Mouse (Mus musculus) embryonic facial prominence, embryonic 11.5 days (tissue): ENCODE data around the gene Gm20388. TPM values are rescaled to one million over a fixed set of nuclear protein-coding genes. Genes with fewer than 3 reads are reported as not detected.

ENCODE experiments used
- ATAC-seq: fragments of 200-750 bp; cut with Nextera tagmentation; replicated peaks from 2 replicates; pipeline ENCODE4 v1.8.0; 2017; ENCODE audit warnings: low read depth; ENCODE audit not compliant: insufficient number of reproducible peaks, low FRiP score, low TSS enrichment
- DNase-seq: peaks from one replicate; pipeline ENCODE4 v3.0.0-alpha.2; 2015; ENCODE audit warnings: low spot score
- H3K27ac ChIP-seq: fragments of 300-500 bp; sonication (generic); replicated peaks from 2 replicates; pipeline ENCODE4 v1.5.1; 2014; ENCODE audit warnings: mild to moderate bottlenecking, low read depth, low read length, control low read depth
- H3K27me3 ChIP-seq: fragments of 300-500 bp; sonication (generic); 2 replicates; pipeline ENCODE4 v1.6.1; 2014; ENCODE audit warnings: mild to moderate bottlenecking, low read length, moderate library complexity, mixed read lengths; ENCODE audit not compliant: control insufficient read depth, insufficient read depth
- H3K36me3 ChIP-seq: fragments of 300-500 bp; sonication (generic); replicated peaks from 2 replicates; pipeline ENCODE4 v1.6.1; 2014; ENCODE audit warnings: low read depth, mild to moderate bottlenecking, low read length, moderate library complexity, mixed read lengths; ENCODE audit not compliant: control insufficient read depth, insufficient read depth
- H3K4me1 ChIP-seq: fragments of 300-500 bp; sonication (generic); 2 replicates; pipeline ENCODE4 v1.6.1; 2014; ENCODE audit warnings: low read length, mixed read lengths; ENCODE audit not compliant: control insufficient read depth, insufficient read depth
- H3K4me2 ChIP-seq: fragments of 300-500 bp; sonication (generic); 2 replicates; pipeline ENCODE4 v1.6.1; 2014; ENCODE audit warnings: low read depth, mild to moderate bottlenecking, control low read depth, low read length, moderate library complexity
- H3K4me3 ChIP-seq: fragments of 300-500 bp; sonication (generic); 2 replicates; pipeline ENCODE4 v1.5.1; 2014; ENCODE audit warnings: low read depth, low read length, control low read depth
- H3K9ac ChIP-seq: fragments of 300-500 bp; sonication (generic); replicated peaks from 2 replicates; pipeline ENCODE4 v1.6.1; 2014; ENCODE audit warnings: mild to moderate bottlenecking, control low read depth, low read length
- H3K9me3 ChIP-seq: fragments of 300-500 bp; sonication (generic); replicated peaks from 2 replicates; pipeline ENCODE4 v1.6.1; 2016; ENCODE audit warnings: mild to moderate bottlenecking, low read length, inconsistent platforms, mixed read lengths; ENCODE audit not compliant: control insufficient read depth
- WGBS: fragments of 180-500 bp; shearing (Covaris S2); extraction: QIAGEN DNeasy Blood & Tissue Kit; methylation state at CpG from one replicate; pipeline ENCODE4 v1.1.7; 2014; 5-methylcytosine and 5-hydroxymethylcytosine counted together
- polyA plus RNA-seq: library from polyadenylated mRNA; unstranded; fragments of >200 nt; fragmentation: Nextera tagmentation; extraction: Ambion mirVana; gene quantifications from 2 replicates; pipeline ENCODE4 v1.2.1, GENCODE M21; 2014

Gene Gm20388
- polyA plus RNA-seq, 1 experiment from 2014 or later, result 3.1 TPM

DNA sequence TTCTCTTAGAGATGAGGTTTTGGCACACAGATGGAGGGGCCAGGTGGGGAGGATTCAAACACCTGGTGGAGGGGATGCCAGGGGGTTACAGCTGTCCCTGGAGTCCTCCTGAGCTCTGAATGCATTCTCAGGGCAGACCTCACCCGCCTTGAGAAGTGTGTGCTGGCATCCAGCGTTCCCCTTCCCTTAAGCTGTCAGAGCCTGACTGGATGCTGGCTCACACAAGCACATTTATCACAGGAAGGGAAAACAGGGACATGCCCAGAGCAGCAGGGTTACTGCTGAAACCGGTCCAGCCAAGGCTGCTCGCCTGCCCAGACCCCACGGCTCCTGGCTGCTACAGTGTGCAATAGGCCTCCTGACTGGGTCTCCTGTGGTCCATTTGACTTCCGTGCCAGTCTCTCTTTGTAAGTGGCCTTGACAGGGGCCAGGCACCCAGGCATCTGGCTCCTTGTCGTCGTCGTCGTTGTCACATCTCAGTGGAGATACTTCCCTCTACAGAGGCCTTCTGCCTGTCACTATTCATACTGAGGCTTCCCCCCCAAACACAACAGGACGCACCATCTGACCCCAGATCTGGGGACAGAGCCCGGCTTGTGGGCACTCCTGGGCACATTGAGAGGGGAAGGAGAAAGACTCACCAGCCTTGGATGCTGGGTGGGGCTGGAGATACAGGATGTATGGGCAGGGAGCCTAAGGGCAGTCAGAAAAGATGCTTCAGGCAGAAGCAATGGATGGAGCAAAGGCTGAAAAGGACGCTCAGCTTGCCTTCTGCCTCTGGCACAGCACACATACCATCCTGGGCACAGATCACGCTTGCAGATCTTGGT is 2810.4 kb downstream of the Gm20388 start:
- ATAC-seq (no peak), DNase-seq (no peak)
- 64% methylated on average over 14 of the region's 14 CpGs for WGBS
- H3K9ac ChIP-seq, result no peak overlapping the region
- no peaks in the 10 kb centered on the region for H3K9me3 ChIP-seq
- H3K36me3 ChIP-seq, result no peaks in the 10 kb centered on the region
- H3K27me3 ChIP-seq, result peaks cover 9% of the 10 kb centered on the region; the same call in 1 of the 2 replicates
- H3K4me1 ChIP-seq, result no peaks in the 10 kb centered on the region
- H3K27ac ChIP-seq, result no peak overlapping the region
- H3K4me2 ChIP-seq, result no peak overlapping the region
- H3K4me3 ChIP-seq, result no peak overlapping the region

DNA sequence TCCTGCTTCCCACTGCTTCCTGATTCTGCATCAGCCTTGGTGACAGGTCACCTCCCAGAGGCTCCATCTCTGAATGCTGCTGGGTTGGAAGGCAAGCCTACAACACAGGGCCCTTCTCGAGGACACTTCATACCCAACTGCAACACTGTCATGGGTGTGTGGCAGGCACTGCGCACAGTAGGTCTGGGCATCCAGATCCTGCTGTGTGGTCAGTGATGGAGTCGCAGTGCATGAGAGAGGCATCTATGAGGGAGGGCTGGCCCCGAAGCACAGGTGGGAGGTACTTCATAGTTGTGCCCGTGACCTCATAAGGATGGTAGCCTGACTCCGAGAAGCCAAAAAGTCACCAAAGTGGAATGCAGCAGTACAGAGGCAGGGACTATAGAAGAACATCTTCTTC is 2814.5 kb downstream of the Gm20388 start:
- no peak overlapping the region for H3K9ac ChIP-seq
- no peak overlapping the region for H3K4me3 ChIP-seq
- no peak overlapping the region for H3K4me2 ChIP-seq
- H3K27ac ChIP-seq, result no peak overlapping the region
- DNase-seq (no peak), ATAC-seq (no peak)
- H3K36me3 ChIP-seq, result no peaks in the 10 kb centered on the region
- no peaks in the 10 kb centered on the region for H3K4me1 ChIP-seq
- no peaks in the 10 kb centered on the region for H3K9me3 ChIP-seq
- peaks cover 7% of the 10 kb centered on the region; the same call in 1 of the 2 replicates for H3K27me3 ChIP-seq
- 89% methylated on average over 6 of the region's 6 CpGs for WGBS

DNA sequence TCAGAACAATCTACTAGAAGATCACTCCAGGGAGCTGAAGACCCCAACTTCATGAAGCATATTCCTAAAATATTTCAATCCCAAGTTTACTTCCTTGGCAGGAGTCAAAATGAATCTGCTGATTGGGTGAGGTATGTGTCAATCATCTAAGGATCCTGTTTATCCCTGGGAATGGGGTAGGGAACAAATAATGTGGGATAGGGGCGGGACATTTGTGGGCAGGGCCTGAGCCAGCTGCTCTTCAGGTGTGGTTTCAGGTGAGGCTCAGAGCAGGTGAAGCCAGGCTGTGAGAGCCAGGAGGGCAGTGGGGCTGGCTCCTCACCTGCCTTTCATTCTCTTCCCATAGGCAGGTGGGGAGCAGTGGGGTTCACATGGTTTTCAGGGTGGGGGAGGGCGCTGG is 2816.1 kb downstream of the Gm20388 start:
- Histone ChIP-seq H3K36me3 (no peaks in the 10 kb centered on the region), H3K4me1 (no peaks in the 10 kb centered on the region), H3K4me2 (no peak overlapping the region), H3K9ac (no peak overlapping the region), H3K27ac (no peak overlapping the region), H3K9me3 (no peaks in the 10 kb centered on the region), H3K27me3 (0 out of 2 replicates have a peak, but pooled peaks cover 2% of the 10 kb centered on the region), H3K4me3 (no peak overlapping the region)
- WGBS, result 57% methylated on average over 2 of the region's 2 CpGs
- DNase-seq, result no peak
- no peak for ATAC-seq

DNA sequence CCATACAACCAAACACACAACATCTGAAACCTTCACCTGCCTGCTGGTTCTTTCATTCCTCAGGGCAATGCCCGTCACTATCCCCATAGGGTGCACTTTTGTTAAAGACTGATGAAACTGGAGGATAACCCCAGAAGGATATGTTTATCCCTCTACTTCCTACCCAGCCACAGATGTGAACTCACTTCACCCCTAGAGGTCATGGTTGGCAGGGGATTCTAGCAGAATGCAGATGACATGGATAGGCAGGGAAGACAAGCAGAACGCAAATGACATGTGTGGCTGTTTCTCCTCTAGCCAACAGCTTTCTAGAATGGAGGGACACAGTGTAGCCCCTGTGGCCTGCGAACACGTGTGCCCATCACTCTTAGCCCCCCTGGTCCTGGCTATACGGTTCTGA is 2816.8 kb downstream of the Gm20388 start:
- H3K27me3 ChIP-seq, result no peaks in the 10 kb centered on the region
- H3K4me3 ChIP-seq, result no peak overlapping the region
- H3K36me3 ChIP-seq, result no peaks in the 10 kb centered on the region
- DNase-seq, result no peak
- ATAC-seq, result no peak
- H3K9ac ChIP-seq, result no peak overlapping the region
- no peaks in the 10 kb centered on the region for H3K4me1 ChIP-seq
- 57% methylated on average over 5 of the region's 5 CpGs for WGBS
- no peaks in the 10 kb centered on the region for H3K9me3 ChIP-seq
- no peak overlapping the region for H3K27ac ChIP-seq
- no peak overlapping the region for H3K4me2 ChIP-seq

DNA sequence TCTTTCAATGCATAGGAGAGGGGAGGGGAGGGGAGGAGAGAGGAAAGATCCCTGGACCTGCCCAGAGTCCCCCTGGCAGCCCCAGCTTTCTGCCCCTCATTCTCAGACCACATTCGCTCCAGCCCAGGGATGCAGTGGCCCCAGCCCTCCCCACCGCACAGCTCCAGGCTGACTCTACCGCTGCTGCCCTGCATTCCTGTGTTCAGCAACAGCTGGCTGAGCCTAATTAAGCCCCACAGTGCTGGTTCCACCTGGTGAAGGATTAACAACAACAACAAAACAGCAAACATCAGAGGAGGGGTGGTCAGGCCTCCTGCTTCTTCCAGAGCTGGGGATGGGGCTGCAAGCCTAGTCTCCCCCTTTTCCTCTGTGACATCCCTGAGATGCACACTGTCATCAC is 2818.0 kb downstream of the Gm20388 start:
- no peaks in the 10 kb centered on the region for H3K9me3 ChIP-seq
- H3K4me1 ChIP-seq, result no peaks in the 10 kb centered on the region
- ATAC-seq (no peak; the same call in 1 of the 2 replicates), DNase-seq (no peak)
- no peaks in the 10 kb centered on the region for H3K27me3 ChIP-seq
- 6% methylated on average over 3 of the region's 3 CpGs for WGBS
- no peak overlapping the region for H3K9ac ChIP-seq
- no peak overlapping the region for H3K4me2 ChIP-seq
- no peaks in the 10 kb centered on the region for H3K36me3 ChIP-seq
- no peak overlapping the region for H3K4me3 ChIP-seq
- no peak overlapping the region for H3K27ac ChIP-seq

DNA sequence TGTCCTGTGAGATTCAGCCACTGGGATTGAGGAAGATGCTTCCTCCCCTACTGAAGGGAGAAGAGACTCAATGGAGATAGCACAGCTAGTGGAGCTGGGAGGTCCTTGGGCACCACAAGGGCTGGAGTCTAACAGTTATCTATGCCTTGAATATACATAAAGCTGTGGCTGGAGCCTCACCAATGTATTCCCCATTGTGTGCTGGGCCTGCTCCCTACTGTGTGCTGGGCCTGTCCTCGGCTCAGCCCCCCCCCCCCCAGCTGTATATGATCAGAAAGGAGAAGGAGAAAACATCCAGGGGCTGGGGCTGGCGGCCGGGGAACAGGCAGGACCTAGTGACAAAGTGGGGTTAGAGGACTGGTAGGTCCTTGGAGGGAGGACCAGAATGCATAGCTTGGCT is 2824.5 kb downstream of the Gm20388 start:
- Histone ChIP-seq H3K27me3 (no peaks in the 10 kb centered on the region), H3K4me2 (no peak overlapping the region), H3K4me3 (no peak overlapping the region), H3K9me3 (no peaks in the 10 kb centered on the region), H3K36me3 (no peaks in the 10 kb centered on the region), H3K27ac (no peak overlapping the region), H3K9ac (no peak overlapping the region), H3K4me1 (no peaks in the 10 kb centered on the region)
- 49% methylated on average over 3 of the region's 3 CpGs for WGBS
- DNase-seq (no peak), ATAC-seq (no peak)

DNA sequence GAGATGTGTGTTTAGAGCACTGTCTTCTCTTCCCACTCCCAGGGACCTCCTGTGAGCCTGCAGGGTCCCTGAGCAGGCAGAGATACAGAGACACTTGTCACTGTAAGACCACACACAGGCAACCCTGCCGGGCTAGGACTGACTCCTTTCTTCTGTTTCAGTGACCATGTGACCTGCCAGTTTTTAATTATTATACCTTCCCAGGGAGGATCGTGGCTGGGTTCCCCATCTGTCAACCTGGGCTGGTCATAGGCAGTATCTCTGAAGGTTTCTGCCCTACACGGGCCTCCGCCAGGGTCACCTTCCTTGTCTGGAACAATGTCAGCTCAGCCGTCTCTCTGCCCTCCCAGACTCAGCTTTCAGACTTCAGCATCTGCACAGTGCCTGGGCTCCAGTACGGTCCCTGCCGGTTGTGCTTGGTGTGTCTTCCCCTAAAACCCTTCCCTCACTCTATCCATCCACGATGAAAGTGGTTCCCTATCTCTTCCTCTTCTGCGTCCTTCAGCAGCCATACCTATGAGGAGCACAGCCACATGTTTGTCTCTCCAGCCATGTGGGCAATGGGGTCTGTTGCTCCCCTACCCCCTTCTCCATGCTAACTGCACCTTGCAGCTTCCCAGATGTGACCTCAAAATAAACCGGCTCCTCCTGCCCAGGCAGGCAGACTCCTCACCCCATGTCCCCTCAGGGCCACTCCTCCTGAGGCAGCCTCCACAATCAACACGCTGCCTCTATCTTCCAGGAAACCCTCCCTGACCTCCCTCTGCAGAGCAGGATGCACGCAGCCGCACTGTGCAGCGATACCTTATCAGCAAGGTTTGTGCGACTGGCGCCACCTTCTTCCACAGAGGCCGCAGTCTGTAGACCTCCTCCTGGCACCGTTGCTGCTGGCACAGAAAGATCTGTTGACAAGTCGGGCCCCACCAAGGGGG is 2825.2 kb downstream of the Gm20388 start:
- Histone ChIP-seq H3K9ac (no peak overlapping the region), H3K27me3 (no peaks in the 10 kb centered on the region), H3K4me2 (no peak overlapping the region), H3K4me3 (no peak overlapping the region), H3K9me3 (no peaks in the 10 kb centered on the region), H3K36me3 (no peaks in the 10 kb centered on the region), H3K4me1 (no peaks in the 10 kb centered on the region), H3K27ac (no peak overlapping the region)
- whole genome bisulfite sequencing, result 65% methylated on average over 19 of the region's 19 CpGs
- DNase-seq (no peak), ATAC-seq (no peak)

DNA sequence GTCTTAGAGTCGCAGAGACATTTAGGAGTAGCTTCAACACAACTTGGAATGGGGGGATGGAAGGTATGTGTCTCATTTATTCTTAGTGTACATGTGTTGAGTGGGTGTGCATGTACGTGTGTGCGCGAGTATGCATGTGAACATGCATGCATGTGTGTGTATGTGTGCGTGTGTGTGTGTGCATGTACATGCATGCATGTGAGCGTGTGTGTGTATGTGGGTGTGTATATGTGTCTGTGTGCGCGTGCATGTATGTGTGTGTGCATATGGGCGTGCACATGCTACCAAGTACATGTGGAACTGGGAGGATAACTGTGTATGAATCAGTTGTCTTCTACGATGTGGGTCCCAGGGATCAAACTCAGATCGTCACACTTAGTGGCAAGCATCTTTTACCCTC is 2826.0 kb downstream of the Gm20388 start:
- Histone ChIP-seq H3K9me3 (no peaks in the 10 kb centered on the region), H3K27me3 (no peaks in the 10 kb centered on the region), H3K36me3 (no peaks in the 10 kb centered on the region), H3K4me2 (no peak overlapping the region), H3K27ac (no peak overlapping the region), H3K4me3 (no peak overlapping the region), H3K9ac (no peak overlapping the region), H3K4me1 (no peaks in the 10 kb centered on the region)
- WGBS, result 88% methylated on average over 11 of the region's 11 CpGs
- DNase-seq (no peak), ATAC-seq (no peak)
